Mouse (Mus musculus) hindbrain, postnatal 0 days (tissue): ENCODE measurements around the gene Gas6. TPM values are rescaled to one million over a fixed set of nuclear protein-coding genes. Genes with fewer than 3 reads are reported as not detected.
A peak's percentile ranks its signal among the peaks of the same experiment; 100 is the strongest.

ENCODE experiments used
- ATAC-seq: fragments of 200-750 bp; cut with Nextera tagmentation; 2 replicates; pipeline ENCODE4 v1.8.0; 2017; ENCODE audit warnings: mild to moderate bottlenecking, moderate TSS enrichment, moderate library complexity
- DNase-seq: peaks from one replicate; pipeline ENCODE4 v3.0.0-alpha.2; 2015; ENCODE audit warnings: low spot score
- H3K27ac ChIP-seq: fragments of 300-500 bp; sonication (generic); 2 replicates; pipeline ENCODE4 v1.5.1; 2014; ENCODE audit warnings: mild to moderate bottlenecking
- H3K27me3 ChIP-seq: fragments of 300-500 bp; sonication (generic); 2 replicates; pipeline ENCODE4 v1.6.1; 2014; ENCODE audit warnings: low read length, mixed read lengths; ENCODE audit not compliant: insufficient read depth
- H3K36me3 ChIP-seq: fragments of 300-500 bp; sonication (generic); 2 replicates; pipeline ENCODE4 v1.6.1; 2014; ENCODE audit warnings: low read length, mixed read lengths; ENCODE audit not compliant: insufficient read depth
- H3K4me1 ChIP-seq: fragments of 300-500 bp; sonication (generic); 2 replicates; pipeline ENCODE4 v1.6.1; 2014; ENCODE audit warnings: antibody characterized with exemption, low read length, mixed read lengths; ENCODE audit not compliant: insufficient read depth
- H3K4me2 ChIP-seq: fragments of 300-500 bp; sonication (generic); 2 replicates; pipeline ENCODE4 v1.6.1; 2014; ENCODE audit warnings: low read depth, mild to moderate bottlenecking, low read length, moderate library complexity, mixed read lengths
- H3K4me3 ChIP-seq: fragments of 300-500 bp; sonication (generic); 2 replicates; pipeline ENCODE4 v1.5.1; 2014; ENCODE audit warnings: low read length
- H3K9ac ChIP-seq: fragments of 300-500 bp; sonication (generic); replicated peaks from 2 replicates; pipeline ENCODE4 v1.6.1; 2014; ENCODE audit warnings: mild to moderate bottlenecking, low read length, moderate library complexity, mixed read lengths
- H3K9me3 ChIP-seq: fragments of 300-500 bp; sonication (generic); 2 replicates; pipeline ENCODE4 v1.6.1; 2016; ENCODE audit warnings: low read length, mixed read lengths
- CTCF ChIP-seq: IDR thresholded peaks from 2 replicates; pipeline ENCODE4 v1.5.1; 2016; ENCODE audit warnings: antibody characterized with exemption, control low read depth, low read depth
- whole genome bisulfite sequencing: fragments of 180-500 bp; shearing (Covaris S2); extraction: QIAGEN DNeasy Blood & Tissue Kit; methylation state at CpG from one replicate; pipeline ENCODE4 v1.1.7; 2014; 5-methylcytosine and 5-hydroxymethylcytosine counted together
- polyA plus RNA-seq: library from polyadenylated mRNA; unstranded; fragments of >200 nt; fragmentation: Nextera tagmentation; extraction: Ambion mirVana; gene quantifications from 2 replicates; pipeline ENCODE4 v1.2.1, GENCODE M21; 2015
- total RNA-seq: library from RNA; depleted of rRNA; stranded (reverse); fragments of >200 nt; gene quantifications from 2 replicates; pipeline ENCODE4 v1.2.3, GENCODE M21; 2014

The Gas6 gene
- total and polyA plus RNA-seq, 2 experiments from 2014 or later: 78.4 to 89.0 TPM

DNA sequence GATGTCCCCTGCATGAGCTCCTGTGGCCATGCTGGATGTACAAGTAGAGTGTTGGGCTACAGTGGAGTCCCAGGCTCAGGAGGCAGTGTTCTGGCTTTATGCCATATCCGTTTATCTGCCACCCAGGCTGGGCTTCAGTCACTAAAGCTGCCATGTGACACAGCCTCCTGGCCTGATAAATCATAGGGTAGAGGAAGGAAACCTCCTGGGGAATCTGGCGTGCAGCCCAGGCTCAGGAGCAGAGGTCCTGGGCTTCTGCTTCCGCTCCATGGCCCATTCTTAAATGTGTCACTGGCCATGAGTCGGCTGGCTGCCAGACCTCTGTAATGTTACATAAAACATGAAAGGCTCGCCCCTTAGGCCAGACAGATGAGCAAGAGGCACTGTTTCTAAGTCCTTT, 36.7 kb upstream of the Gas6 start:
- Histone ChIP-seq H3K4me2 (no peak overlapping the region), H3K4me3 (no peak overlapping the region), H3K27ac (peak overlapping the region; percentile 74; the same call in 1 of the 2 replicates), H3K27me3 (no peaks in the 10 kb centered on the region), H3K9me3 (no peaks in the 10 kb centered on the region), H3K9ac (no peak overlapping the region), H3K4me1 (peaks cover 35% of the 10 kb centered on the region), H3K36me3 (no peaks in the 10 kb centered on the region)
- DNase-seq (peak; percentile 87), ATAC-seq (peak; percentile 74)
- 14% methylated on average over 5 of the region's 5 CpGs for WGBS
- TF ChIP-seq CTCF: no peak

DNA sequence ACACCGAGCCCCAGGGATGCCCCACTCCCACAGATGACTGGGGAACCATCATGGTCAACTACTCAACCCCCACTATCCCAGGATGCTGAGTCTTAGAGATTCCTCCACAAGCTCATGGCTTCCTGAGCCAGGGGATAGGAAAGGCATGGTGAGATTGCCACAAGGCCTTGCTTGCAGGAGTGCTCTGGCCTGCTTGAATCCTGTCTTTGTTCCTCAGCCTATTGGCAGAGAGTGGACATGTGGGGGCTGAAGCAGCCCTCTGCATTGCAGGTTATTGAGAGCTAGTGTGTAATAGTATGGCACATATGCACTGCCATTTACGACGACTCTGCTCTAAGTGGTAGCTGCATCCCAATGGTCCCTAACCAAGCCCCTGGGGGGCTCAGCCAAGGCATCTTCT, 36.1 kb upstream of the Gas6 start:
- ATAC-seq (0 out of 2 replicates have a peak, but pooled peaks have one; percentile 13), DNase-seq (peak; percentile 18)
- Histone ChIP-seq H3K4me3 (no peak overlapping the region), H3K4me1 (peaks cover 35% of the 10 kb centered on the region), H3K27me3 (no peaks in the 10 kb centered on the region), H3K9me3 (no peaks in the 10 kb centered on the region), H3K27ac (peak overlapping the region; percentile 74), H3K9ac (no peak overlapping the region), H3K4me2 (no peak overlapping the region), H3K36me3 (no peaks in the 10 kb centered on the region)
- no peak for TF ChIP-seq CTCF
- 62% methylated on average over 3 of the region's 3 CpGs for WGBS

DNA sequence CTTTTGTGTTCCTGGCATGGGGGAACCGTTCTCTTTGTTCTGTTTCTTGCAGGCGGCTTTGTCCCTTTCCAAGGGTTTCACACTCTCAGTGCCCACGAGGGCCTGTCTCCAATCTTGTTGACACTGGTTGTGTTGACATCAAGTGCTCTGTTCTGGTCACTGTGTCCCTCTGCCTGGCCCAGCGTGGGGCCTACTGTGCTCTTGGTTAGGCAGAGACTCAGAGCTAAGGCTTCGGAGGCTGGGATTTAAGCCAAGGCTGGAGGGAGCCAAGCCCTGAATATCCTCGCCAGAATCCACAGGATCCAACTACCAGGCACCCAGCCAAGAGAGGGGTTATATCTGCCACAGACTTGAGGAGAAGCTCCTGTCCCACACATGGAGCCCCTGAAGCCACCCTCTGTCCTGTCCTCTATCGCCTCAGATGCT, 35.6 kb upstream of the Gas6 start:
- no peaks in the 10 kb centered on the region for H3K9me3 ChIP-seq
- H3K4me1 ChIP-seq: peaks cover 35% of the 10 kb centered on the region
- TF ChIP-seq CTCF: no peak
- H3K9ac ChIP-seq: no peak overlapping the region
- no peak overlapping the region for H3K4me2 ChIP-seq
- H3K27me3 ChIP-seq: no peaks in the 10 kb centered on the region
- peak; percentile 88 for ATAC-seq
- peak; percentile 92 for DNase-seq
- H3K36me3 ChIP-seq: no peaks in the 10 kb centered on the region
- H3K4me3 ChIP-seq: no peak overlapping the region
- H3K27ac ChIP-seq: peak overlapping the region; percentile 74
- WGBS: 39% methylated on average over 7 of the region's 7 CpGs

DNA sequence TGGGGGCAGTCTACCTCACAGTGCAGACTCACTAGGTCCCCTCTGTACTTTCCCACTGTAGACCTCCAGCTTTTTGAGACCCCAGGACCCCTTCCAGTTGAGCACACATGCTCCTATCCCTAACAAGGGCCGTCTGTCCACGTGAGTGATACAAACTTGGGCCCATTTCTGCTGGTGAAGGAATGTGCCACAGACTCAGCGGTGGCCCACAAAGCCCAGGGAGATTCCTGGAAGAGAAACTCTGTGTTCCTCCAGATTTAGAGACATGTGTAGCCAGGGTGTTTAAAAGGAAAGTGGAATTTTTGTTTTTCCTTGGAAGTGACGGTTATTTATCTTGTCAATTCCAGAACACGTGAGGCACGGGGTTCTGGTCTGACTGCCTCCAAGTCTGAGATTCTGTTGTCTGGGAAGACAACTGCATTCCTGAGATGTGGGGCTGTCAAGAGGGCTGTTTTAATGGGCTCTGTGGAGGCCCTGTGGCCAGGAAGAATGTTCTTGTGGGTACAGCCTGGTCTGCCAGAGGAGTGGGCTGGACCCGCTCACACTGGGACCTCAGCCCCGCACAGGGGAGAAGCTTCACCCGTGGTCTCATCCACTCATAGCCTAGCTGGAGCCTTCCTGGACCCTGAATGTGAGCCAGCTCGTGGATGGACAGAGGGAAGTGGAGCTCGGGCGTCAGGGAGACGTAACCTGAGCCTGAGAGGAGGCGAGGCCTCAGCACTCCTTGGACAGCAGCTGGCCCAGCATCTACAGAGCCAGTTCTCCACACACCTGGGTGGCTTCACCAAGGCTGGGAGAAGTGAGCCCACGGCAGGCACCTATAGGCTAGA, 34.9 kb upstream of the Gas6 start:
- H3K9me3 ChIP-seq: no peaks in the 10 kb centered on the region
- WGBS: 67% methylated on average over 15 of the region's 15 CpGs
- no peak overlapping the region for H3K4me3 ChIP-seq
- H3K27me3 ChIP-seq: no peaks in the 10 kb centered on the region
- H3K27ac ChIP-seq: peak overlapping the region; percentile 74
- no peak overlapping the region for H3K4me2 ChIP-seq
- H3K36me3 ChIP-seq: no peaks in the 10 kb centered on the region
- H3K9ac ChIP-seq: no peak overlapping the region
- peaks cover 35% of the 10 kb centered on the region for H3K4me1 ChIP-seq
- no peak for DNase-seq
- no peak; the same call in none of the 2 replicates for ATAC-seq
- no peak for TF ChIP-seq CTCF

DNA sequence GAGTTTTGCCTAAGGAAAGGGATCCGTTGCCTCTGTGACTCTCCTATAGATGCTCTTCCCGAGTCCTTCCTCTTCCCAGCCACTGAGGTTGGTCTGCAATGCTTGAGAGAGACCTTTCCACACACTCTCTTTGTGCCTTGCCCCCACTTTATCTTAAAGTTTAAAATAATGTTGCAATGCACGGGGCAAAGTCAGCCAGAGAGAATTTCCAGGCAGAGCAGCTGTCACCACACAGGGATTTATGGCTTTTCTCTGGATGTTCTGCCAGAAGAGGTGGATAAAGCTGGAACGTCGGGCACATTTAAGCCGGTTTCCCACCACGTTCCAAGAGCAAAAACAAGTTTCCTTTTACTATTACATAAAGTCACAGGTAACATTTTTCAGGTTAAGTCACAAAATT, 27.1 kb upstream of the Gas6 start:
- no peak overlapping the region for H3K9ac ChIP-seq
- no peak overlapping the region for H3K27ac ChIP-seq
- H3K27me3 ChIP-seq: no peaks in the 10 kb centered on the region
- no peaks in the 10 kb centered on the region for H3K36me3 ChIP-seq
- H3K4me3 ChIP-seq: no peak overlapping the region
- no peaks in the 10 kb centered on the region for H3K4me1 ChIP-seq
- TF ChIP-seq CTCF: no peak
- no peak for ATAC-seq
- WGBS: 70% methylated on average over 7 of the region's 7 CpGs
- no peaks in the 10 kb centered on the region for H3K9me3 ChIP-seq
- H3K4me2 ChIP-seq: no peak overlapping the region
- no peak for DNase-seq

DNA sequence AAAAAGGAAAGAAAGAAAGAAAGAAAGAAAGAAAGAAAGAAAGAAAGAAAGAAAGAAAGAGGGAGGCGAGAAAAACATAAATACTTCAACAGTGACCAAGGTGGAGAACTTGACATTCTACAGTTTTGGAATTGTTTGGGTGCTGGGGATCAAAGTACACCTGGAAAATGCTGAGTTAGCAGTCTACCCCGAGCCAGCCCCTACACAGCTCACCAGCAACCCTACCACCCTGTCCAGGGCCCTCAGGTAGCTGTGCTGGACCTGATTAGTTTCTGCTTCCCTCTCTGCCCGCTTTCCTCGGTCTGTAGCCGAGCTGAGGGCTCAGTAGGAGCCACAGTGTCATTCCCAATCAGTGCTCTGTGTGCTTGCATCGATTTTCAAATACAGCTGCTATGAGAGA, 26.1 kb upstream of the Gas6 start:
- WGBS: 68% methylated on average over 6 of the region's 6 CpGs
- Histone ChIP-seq H3K4me1 (no peaks in the 10 kb centered on the region), H3K27ac (no peak overlapping the region), H3K36me3 (no peaks in the 10 kb centered on the region), H3K9ac (no peak overlapping the region), H3K4me3 (no peak overlapping the region), H3K27me3 (no peaks in the 10 kb centered on the region), H3K4me2 (no peak overlapping the region), H3K9me3 (no peaks in the 10 kb centered on the region)
- ATAC-seq: no peak
- TF ChIP-seq CTCF: no peak
- no peak for DNase-seq

DNA sequence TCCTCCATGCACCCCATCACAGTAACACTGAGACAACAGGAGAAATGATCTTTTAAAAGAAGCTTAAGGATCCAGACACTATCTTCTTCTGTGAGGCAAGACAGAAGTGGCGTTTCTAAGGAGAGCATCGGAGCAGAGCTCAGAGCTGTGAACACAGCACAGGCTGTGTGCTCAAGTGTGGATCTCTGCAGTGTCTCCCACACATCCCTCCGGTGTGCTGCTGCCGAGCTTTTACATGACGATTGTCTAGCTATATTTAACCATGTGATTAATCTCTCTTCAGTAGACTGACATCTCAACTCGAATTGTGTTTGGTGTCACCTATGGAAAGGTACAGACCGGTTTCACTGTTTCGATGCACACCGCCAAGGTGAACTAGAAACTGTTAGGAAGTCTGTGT, 25.2 kb upstream of the Gas6 start:
- Histone ChIP-seq H3K36me3 (no peaks in the 10 kb centered on the region), H3K4me2 (no peak overlapping the region), H3K27me3 (no peaks in the 10 kb centered on the region), H3K4me1 (no peaks in the 10 kb centered on the region), H3K9ac (no peak overlapping the region), H3K4me3 (no peak overlapping the region), H3K27ac (no peak overlapping the region), H3K9me3 (no peaks in the 10 kb centered on the region)
- DNase-seq: no peak
- no peak for ATAC-seq
- 82% methylated on average over 9 of the region's 9 CpGs for WGBS
- no peak for TF ChIP-seq CTCF
